Mouse (Mus musculus): ENCODE data around the gene Abcc8. TPM values are rescaled to one million over a fixed set of nuclear protein-coding genes. Genes with fewer than 3 reads are reported as not detected.
"Not testable (repeated sequence)": the region's sequence is repeated elsewhere in the genome, so short reads cannot be mapped to it uniquely, and the experiment has no call there.

The Abcc8 gene
- polyA plus RNA-seq, 1 experiment from 2014 or later = 1.7 TPM

- no peak overlapping the region for H3K27ac ChIP-seq (replicated peaks)
- no peaks in the 10 kb centered on the region for H3K4me1 ChIP-seq
- no peaks in the 10 kb centered on the region for H3K27me3 ChIP-seq
- H3K4me3 ChIP-seq (replicated peaks) = no peak overlapping the region
- H3K9me3 ChIP-seq (replicated peaks) = no peaks in the 10 kb centered on the region
- WGBS = 65% methylated on average over 6 of the region's 6 CpGs
- ATAC-seq (ENCODE audit: insufficient number of reproducible peaks, low FRiP score, low TSS enrichment, low read depth) = no peak
- H3K4me2 ChIP-seq (replicated peaks) = no peak overlapping the region
- no peak overlapping the region for H3K9ac ChIP-seq
- no peaks in the 10 kb centered on the region for H3K36me3 ChIP-seq
These were observed 20.2 kb upstream of the Abcc8 start for GRCm38 (mm10) chr7:46200021-46200420.

- no peak for ATAC-seq (ENCODE audit: insufficient number of reproducible peaks, low FRiP score, low TSS enrichment, low read depth)
These were observed 15.5 kb upstream of the Abcc8 start for GRCm38 (mm10) chr7:46195356-46195755.

GRCm38 (mm10) chr7:46184232-46184631, 4.4 kb upstream of the Abcc8 start:
- H3K4me1 ChIP-seq = peaks cover 9% of the 10 kb centered on the region
- ATAC-seq (ENCODE audit: insufficient number of reproducible peaks, low FRiP score, low TSS enrichment, low read depth) = no peak
- H3K9ac ChIP-seq = no peak overlapping the region
- H3K27ac ChIP-seq (replicated peaks) = no peak overlapping the region
- H3K4me2 ChIP-seq (replicated peaks) = no peak overlapping the region
- H3K9me3 ChIP-seq (replicated peaks) = no peaks in the 10 kb centered on the region
- H3K36me3 ChIP-seq = no peaks in the 10 kb centered on the region
- peaks cover 31% of the 10 kb centered on the region for H3K27me3 ChIP-seq
- H3K4me3 ChIP-seq (replicated peaks) = no peak overlapping the region

More at GRCm38 (mm10) chr7:46195356-46195755, 15.5 kb upstream of the Abcc8 start:
- H3K4me2 ChIP-seq (replicated peaks) = no peak overlapping the region
- no peaks in the 10 kb centered on the region for H3K4me1 ChIP-seq
- WGBS = 84% methylated on average over 5 of the region's 5 CpGs
- no peaks in the 10 kb centered on the region for H3K27me3 ChIP-seq
- no peak overlapping the region for H3K27ac ChIP-seq (replicated peaks)
- H3K4me3 ChIP-seq (replicated peaks) = no peak overlapping the region
- no peaks in the 10 kb centered on the region for H3K36me3 ChIP-seq
- no peak overlapping the region for H3K9ac ChIP-seq
- no peaks in the 10 kb centered on the region for H3K9me3 ChIP-seq (replicated peaks)

GRCm38 (mm10) chr7:46181590-46181989, 1.8 kb upstream of the Abcc8 start:
- H3K4me1 ChIP-seq = peaks cover 12% of the 10 kb centered on the region
- no peak overlapping the region for H3K4me2 ChIP-seq (replicated peaks)
- H3K4me3 ChIP-seq (replicated peaks) = no peak overlapping the region
- no peak for ATAC-seq (ENCODE audit: insufficient number of reproducible peaks, low FRiP score, low TSS enrichment, low read depth)
- H3K27me3 ChIP-seq = peaks cover 48% of the 10 kb centered on the region
- no peak overlapping the region for H3K27ac ChIP-seq (replicated peaks)
- no peak overlapping the region for H3K9ac ChIP-seq
- no peaks in the 10 kb centered on the region for H3K36me3 ChIP-seq
- H3K9me3 ChIP-seq (replicated peaks) = no peaks in the 10 kb centered on the region
- WGBS = 4% methylated on average over 3 of the region's 3 CpGs

- not testable (repeated sequence) for H3K36me3 ChIP-seq; H3K27me3 ChIP-seq; H3K4me1 ChIP-seq; H3K27ac ChIP-seq (replicated peaks); H3K4me2 ChIP-seq (replicated peaks); ATAC-seq (ENCODE audit: insufficient number of reproducible peaks, low FRiP score, low TSS enrichment, low read depth); H3K9ac ChIP-seq; H3K4me3 ChIP-seq (replicated peaks); H3K9me3 ChIP-seq (replicated peaks)
- 82% methylated on average over 1 of the region's 1 CpGs for WGBS
These were observed 10.9 kb downstream of the Abcc8 start for GRCm38 (mm10) chr7:46168980-46169379.

GRCm38 (mm10) chr7:46168402-46168801, 11.4 kb downstream of the Abcc8 start:
- Histone ChIP-seq H3K9me3 (replicated peaks) (no peaks in the 10 kb centered on the region), H3K27ac (replicated peaks) (no peak overlapping the region), H3K36me3 (no peaks in the 10 kb centered on the region), H3K4me2 (replicated peaks) (no peak overlapping the region), H3K27me3 (no peaks in the 10 kb centered on the region), H3K4me1 (no peaks in the 10 kb centered on the region), H3K9ac (no peak overlapping the region), H3K4me3 (replicated peaks) (no peak overlapping the region)
- WGBS = 82% methylated on average over 6 of the region's 6 CpGs
- ATAC-seq (ENCODE audit: insufficient number of reproducible peaks, low FRiP score, low TSS enrichment, low read depth) = no peak

GRCm38 (mm10) chr7:46167901-46168300, 11.9 kb downstream of the Abcc8 start:
- no peak overlapping the region for H3K27ac ChIP-seq (replicated peaks)
- ATAC-seq (ENCODE audit: insufficient number of reproducible peaks, low FRiP score, low TSS enrichment, low read depth) = no peak
- no peak overlapping the region for H3K9ac ChIP-seq
- H3K27me3 ChIP-seq = no peaks in the 10 kb centered on the region
- no peak overlapping the region for H3K4me2 ChIP-seq (replicated peaks)
- no peak overlapping the region for H3K4me3 ChIP-seq (replicated peaks)
- no peaks in the 10 kb centered on the region for H3K36me3 ChIP-seq
- no peaks in the 10 kb centered on the region for H3K4me1 ChIP-seq
- no peaks in the 10 kb centered on the region for H3K9me3 ChIP-seq (replicated peaks)
- 88% methylated on average over 7 of the region's 7 CpGs for WGBS

- Histone ChIP-seq H3K4me3 (replicated peaks) (no peak overlapping the region), H3K4me1 (no peaks in the 10 kb centered on the region), H3K36me3 (no peaks in the 10 kb centered on the region), H3K27ac (replicated peaks) (no peak overlapping the region), H3K27me3 (no peaks in the 10 kb centered on the region), H3K9me3 (replicated peaks) (no peaks in the 10 kb centered on the region), H3K9ac (no peak overlapping the region), H3K4me2 (replicated peaks) (no peak overlapping the region)
- WGBS = 89% methylated on average over 11 of the region's 11 CpGs
- ATAC-seq (ENCODE audit: insufficient number of reproducible peaks, low FRiP score, low TSS enrichment, low read depth) = no peak
These were observed 14.0 kb downstream of the Abcc8 start for GRCm38 (mm10) chr7:46165876-46166275.

- Histone ChIP-seq H3K9me3 (replicated peaks) (no peaks in the 10 kb centered on the region), H3K4me3 (replicated peaks) (no peak overlapping the region), H3K9ac (no peak overlapping the region), H3K36me3 (no peaks in the 10 kb centered on the region), H3K4me1 (no peaks in the 10 kb centered on the region), H3K4me2 (replicated peaks) (no peak overlapping the region), H3K27ac (replicated peaks) (no peak overlapping the region), H3K27me3 (no peaks in the 10 kb centered on the region)
- WGBS = 76% methylated on average over 5 of the region's 5 CpGs
- no peak for ATAC-seq (ENCODE audit: insufficient number of reproducible peaks, low FRiP score, low TSS enrichment, low read depth)
These were observed 17.1 kb downstream of the Abcc8 start for GRCm38 (mm10) chr7:46162731-46163130.

GRCm38 (mm10) chr7:46162132-46162727, 17.6 kb downstream of the Abcc8 start:
- no peaks in the 10 kb centered on the region for H3K4me1 ChIP-seq
- H3K9ac ChIP-seq = no peak overlapping the region
- H3K27me3 ChIP-seq = no peaks in the 10 kb centered on the region
- no peak overlapping the region for H3K4me2 ChIP-seq (replicated peaks)
- no peak for ATAC-seq (ENCODE audit: insufficient number of reproducible peaks, low FRiP score, low TSS enrichment, low read depth)
- 60% methylated on average over 11 of the region's 11 CpGs for WGBS
- no peak overlapping the region for H3K27ac ChIP-seq (replicated peaks)
- H3K9me3 ChIP-seq (replicated peaks) = no peaks in the 10 kb centered on the region
- no peak overlapping the region for H3K4me3 ChIP-seq (replicated peaks)
- H3K36me3 ChIP-seq = no peaks in the 10 kb centered on the region

GRCm38 (mm10) chr7:46161615-46162014, 18.2 kb downstream of the Abcc8 start:
- Histone ChIP-seq H3K36me3 (no peaks in the 10 kb centered on the region), H3K4me3 (replicated peaks) (no peak overlapping the region), H3K4me2 (replicated peaks) (no peak overlapping the region), H3K9ac (no peak overlapping the region), H3K27ac (replicated peaks) (no peak overlapping the region), H3K4me1 (no peaks in the 10 kb centered on the region), H3K9me3 (replicated peaks) (no peaks in the 10 kb centered on the region), H3K27me3 (no peaks in the 10 kb centered on the region)
- ATAC-seq (ENCODE audit: insufficient number of reproducible peaks, low FRiP score, low TSS enrichment, low read depth) = no peak
- WGBS = 44% methylated on average over 3 of the region's 3 CpGs

- no peak overlapping the region for H3K9ac ChIP-seq
- H3K9me3 ChIP-seq (replicated peaks) = no peaks in the 10 kb centered on the region
- H3K4me3 ChIP-seq (replicated peaks) = no peak overlapping the region
- ATAC-seq (ENCODE audit: insufficient number of reproducible peaks, low FRiP score, low TSS enrichment, low read depth) = no peak
- H3K36me3 ChIP-seq = no peaks in the 10 kb centered on the region
- H3K4me2 ChIP-seq (replicated peaks) = no peak overlapping the region
- no peaks in the 10 kb centered on the region for H3K27me3 ChIP-seq
- WGBS = 67% methylated on average over 7 of the region's 7 CpGs
- no peaks in the 10 kb centered on the region for H3K4me1 ChIP-seq
- H3K27ac ChIP-seq (replicated peaks) = no peak overlapping the region
These were observed 22.1 kb downstream of the Abcc8 start for GRCm38 (mm10) chr7:46157746-46158145.
